Mouse (Mus musculus) heart, embryonic 14.5 days (tissue): ENCODE data around the gene Gm49361. TPM values are rescaled to one million over a fixed set of nuclear protein-coding genes. Genes with fewer than 3 reads are reported as not detected.
"Not testable (repeated sequence)": the region's sequence is repeated elsewhere in the genome, so short reads cannot be mapped to it uniquely, and the experiment has no call there.

Experiments used
- ATAC-seq: fragments of 200-750 bp; cut with Nextera tagmentation; 2 replicates; pipeline ENCODE4 v1.8.0; 2017; ENCODE audit warnings: low read depth, moderate TSS enrichment; ENCODE audit not compliant: insufficient number of reproducible peaks, insufficient read depth, low FRiP score
- H3K27ac ChIP-seq, 2 experiments: fragments of 200-500 bp in 1 of 2; fragments of 300-500 bp in 1 of 2; sonication (generic) in 1 of 2; replicated peaks in 1 of 2; 2 replicates each; pipeline ENCODE4 v1.5.1; 2012 to 2014; ENCODE audit warnings: low read depth in 2 of 2, low read length in 2 of 2, control low read depth in 1 of 2, mild to moderate bottlenecking in 1 of 2, mixed read lengths in 1 of 2; ENCODE audit not compliant: control insufficient read depth in 1 of 2, insufficient read depth in 1 of 2
- H3K27me3 ChIP-seq: fragments of 300-500 bp; sonication (generic); 2 replicates; pipeline ENCODE4 v1.6.1; 2014; ENCODE audit warnings: mild to moderate bottlenecking, low read length, control low read depth; ENCODE audit not compliant: control insufficient read depth, insufficient read depth
- H3K36me3 ChIP-seq: fragments of 300-500 bp; sonication (generic); 2 replicates; pipeline ENCODE4 v1.6.1; 2014; ENCODE audit warnings: mild to moderate bottlenecking, control low read depth, low read length, mixed read lengths; ENCODE audit not compliant: control insufficient read depth, insufficient read depth
- H3K4me1 ChIP-seq, 2 experiments: fragments of 200-500 bp in 1 of 2; fragments of 300-500 bp in 1 of 2; sonication (generic) in 1 of 2; 2 replicates each; pipeline ENCODE4 v1.6.1; 2012 to 2014; ENCODE audit warnings: low read length in 2 of 2, control low read depth in 1 of 2, mixed read lengths in 1 of 2; ENCODE audit not compliant: control insufficient read depth in 2 of 2, insufficient read depth in 2 of 2
- H3K4me2 ChIP-seq: fragments of 300-500 bp; sonication (generic); 2 replicates; pipeline ENCODE4 v1.6.1; 2014; ENCODE audit warnings: mild to moderate bottlenecking, low read length
- H3K4me3 ChIP-seq, 2 experiments: fragments of 200-500 bp in 1 of 2; fragments of 300-500 bp in 1 of 2; sonication (generic) in 1 of 2; 2 replicates each; pipeline ENCODE4 v1.5.1; 2012 to 2014; ENCODE audit warnings: low read length in 2 of 2, mild to moderate bottlenecking in 2 of 2, control low read depth in 1 of 2, low read depth in 1 of 2, moderate library complexity in 1 of 2; ENCODE audit not compliant: control insufficient read depth in 1 of 2, insufficient read depth in 1 of 2
- H3K9ac ChIP-seq: fragments of 300-500 bp; sonication (generic); 2 replicates; pipeline ENCODE4 v1.6.1; 2014; ENCODE audit warnings: mild to moderate bottlenecking, low read length
- H3K9me3 ChIP-seq: fragments of 300-500 bp; sonication (generic); 2 replicates; pipeline ENCODE4 v1.6.1; 2016; ENCODE audit warnings: low read length, control low read depth; ENCODE audit not compliant: control insufficient read depth
- WGBS: fragments of 180-500 bp; shearing (Covaris S2); extraction: QIAGEN DNeasy Blood & Tissue Kit; methylation state at CpG from one replicate; pipeline ENCODE4 v1.1.7; 2014; 5-methylcytosine and 5-hydroxymethylcytosine counted together
- polyA plus RNA-seq: library from polyadenylated mRNA; unstranded; fragments of >200 nt; fragmentation: Nextera tagmentation; extraction: Ambion mirVana; gene quantifications from 2 replicates; pipeline ENCODE4 v1.2.1, GENCODE M21; 2014

Gene Gm49361
- polyA plus RNA-seq, 1 experiment from 2014 or later, result not detected

DNA sequence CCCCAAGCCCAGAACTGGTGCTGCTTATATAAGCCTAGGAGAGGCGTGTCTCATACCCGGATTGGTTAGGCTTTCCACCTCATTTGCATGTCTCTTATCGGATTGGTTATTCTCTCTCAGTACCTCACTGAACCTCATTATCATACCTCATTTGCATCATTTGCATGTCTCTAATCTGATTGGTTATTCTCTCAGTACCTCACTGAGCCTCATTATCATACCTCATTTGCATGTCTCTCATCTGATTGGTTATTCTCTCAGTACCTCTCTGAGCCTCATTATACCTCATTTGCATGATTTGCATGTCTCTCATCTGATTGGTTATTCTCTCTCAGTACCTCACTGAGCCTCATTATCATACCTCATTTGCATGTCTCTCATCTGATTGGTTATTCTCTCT, 89.4 kb downstream of the Gm49361 start:
- not testable (repeated sequence) for H3K36me3 ChIP-seq, H3K4me3 ChIP-seq, H3K9ac ChIP-seq, ATAC-seq, H3K4me2 ChIP-seq, H3K27ac ChIP-seq, H3K9me3 ChIP-seq, H3K27me3 ChIP-seq
- 90% methylated on average over 3 of the region's 3 CpGs for WGBS
- H3K4me1 ChIP-seq, result peaks cover 2 to 10% of the 10 kb centered on the region in 2 experiments; a peak in 3 of 4 replicates

DNA sequence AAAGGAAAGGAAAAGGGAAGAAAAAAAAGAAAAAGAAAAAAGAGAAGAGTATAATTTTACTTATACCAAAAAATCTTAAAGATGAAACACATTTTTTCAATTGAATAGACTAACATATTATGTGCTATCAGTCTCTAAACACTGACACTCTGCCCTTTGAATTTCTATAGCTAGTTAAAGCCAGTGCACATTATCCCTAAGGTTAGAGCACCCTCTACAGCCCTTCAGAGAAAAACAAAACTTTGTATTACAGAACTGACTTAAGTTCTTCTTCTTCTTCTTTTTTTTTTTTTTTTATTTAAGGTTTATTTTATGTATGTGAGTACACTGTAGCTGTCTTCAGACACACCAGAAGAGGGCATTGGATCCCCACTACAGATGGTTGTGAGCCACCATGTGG, 96.4 kb downstream of the Gm49361 start:
- H3K27ac ChIP-seq, result no peak overlapping the region
- no peak for ATAC-seq
- H3K36me3 ChIP-seq, result 0 out of 2 replicates have a peak, but pooled peaks cover 11% of the 10 kb centered on the region
- H3K4me2 ChIP-seq, result no peak overlapping the region
- H3K4me1 ChIP-seq, result peaks cover 3 to 17% of the 10 kb centered on the region in 2 experiments
- H3K9me3 ChIP-seq, result no peaks in the 10 kb centered on the region
- no peak overlapping the region for H3K9ac ChIP-seq
- H3K4me3 ChIP-seq, result no peak overlapping the region
- no peaks in the 10 kb centered on the region for H3K27me3 ChIP-seq

DNA sequence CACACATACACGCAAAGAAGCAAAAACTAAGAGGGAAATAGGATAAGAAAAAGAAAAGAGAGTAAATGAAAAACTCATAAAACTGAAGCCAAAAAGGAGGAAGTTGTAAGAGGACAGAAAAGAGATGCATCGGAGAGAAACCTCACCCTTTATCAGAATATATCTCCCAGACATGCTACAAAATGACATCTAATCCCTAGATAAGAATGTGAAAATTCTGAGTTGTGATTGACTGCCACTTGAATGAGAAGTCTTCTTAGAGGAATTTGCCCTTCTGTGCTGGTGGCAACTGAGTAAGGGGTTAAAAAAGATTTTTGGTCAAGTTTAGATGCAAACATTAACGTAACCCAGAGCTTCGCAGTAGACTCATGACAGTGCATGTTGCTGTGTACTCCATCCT, 99.7 kb downstream of the Gm49361 start:
- Histone ChIP-seq H3K27ac (no peak overlapping the region), H3K4me2 (no peak overlapping the region), H3K36me3 (peaks cover 20% of the 10 kb centered on the region), H3K27me3 (no peaks in the 10 kb centered on the region), H3K4me3 (no peak overlapping the region), H3K9ac (no peak overlapping the region), H3K4me1 (peaks cover 2 to 7% of the 10 kb centered on the region in 2 experiments; a peak in 1 of 4 replicates), H3K9me3 (no peaks in the 10 kb centered on the region)
- 89% methylated on average over 4 of the region's 4 CpGs for WGBS
- no peak for ATAC-seq

DNA sequence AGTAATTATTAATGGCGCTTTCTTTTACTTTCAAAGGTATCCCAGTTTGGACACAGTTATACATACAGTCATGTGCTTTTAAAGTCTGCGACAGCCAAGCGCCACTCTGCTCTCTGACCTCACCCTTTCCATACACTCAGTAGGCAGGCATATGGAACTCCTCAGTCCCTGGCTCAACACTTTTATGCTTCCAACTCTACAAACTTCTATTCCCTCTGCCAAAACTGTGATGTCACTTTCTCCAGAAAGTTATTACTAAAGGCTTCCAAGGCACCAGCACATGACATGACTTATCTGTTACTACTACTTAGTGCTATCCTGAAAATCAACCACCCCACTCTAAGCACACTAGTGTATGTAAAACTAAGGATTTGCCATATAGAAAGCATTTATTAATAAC, 106.8 kb downstream of the Gm49361 start:
- peaks cover 17% of the 10 kb centered on the region for H3K36me3 ChIP-seq
- H3K27ac ChIP-seq, result peak overlapping the region; percentile 20 to 55; a peak in 2 of 4 replicates
- no peak overlapping the region for H3K4me3 ChIP-seq
- peak; percentile 75 for ATAC-seq
- no peaks in the 10 kb centered on the region for H3K9me3 ChIP-seq
- no peak overlapping the region for H3K4me2 ChIP-seq
- no peak overlapping the region for H3K9ac ChIP-seq
- peaks cover under 1 to 9% of the 10 kb centered on the region in 2 experiments for H3K4me1 ChIP-seq
- H3K27me3 ChIP-seq, result no peaks in the 10 kb centered on the region
- 80% methylated on average over 3 of the region's 3 CpGs for WGBS

DNA sequence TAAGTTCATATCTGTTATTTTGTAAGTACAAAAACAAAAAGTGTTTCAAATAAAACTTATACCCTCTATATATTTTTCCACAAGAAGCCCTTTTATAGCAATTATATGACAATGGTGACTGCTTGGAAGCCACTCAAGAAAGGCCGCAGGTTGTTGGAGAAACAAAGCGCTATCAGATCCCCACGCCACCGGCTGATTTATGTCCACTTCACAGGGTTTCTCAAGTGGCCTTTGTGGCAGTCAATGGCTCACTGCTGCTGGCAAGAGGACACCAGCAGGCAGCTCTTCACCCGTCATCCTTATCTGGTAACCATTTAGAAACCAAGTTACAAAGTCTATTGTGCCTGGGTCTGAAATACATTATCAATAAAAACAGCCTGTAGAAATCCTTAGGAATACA, 111.8 kb downstream of the Gm49361 start:
- H3K9me3 ChIP-seq, result no peaks in the 10 kb centered on the region
- no peak overlapping the region for H3K9ac ChIP-seq
- no peak overlapping the region for H3K27ac ChIP-seq
- peaks cover 6 to 23% of the 10 kb centered on the region in 2 experiments for H3K4me1 ChIP-seq
- no peak overlapping the region for H3K4me3 ChIP-seq
- no peaks in the 10 kb centered on the region for H3K27me3 ChIP-seq
- 44% methylated on average over 5 of the region's 5 CpGs for WGBS
- peaks cover under 1% of the 10 kb centered on the region for H3K36me3 ChIP-seq
- H3K4me2 ChIP-seq, result no peak overlapping the region
- ATAC-seq, result no peak

DNA sequence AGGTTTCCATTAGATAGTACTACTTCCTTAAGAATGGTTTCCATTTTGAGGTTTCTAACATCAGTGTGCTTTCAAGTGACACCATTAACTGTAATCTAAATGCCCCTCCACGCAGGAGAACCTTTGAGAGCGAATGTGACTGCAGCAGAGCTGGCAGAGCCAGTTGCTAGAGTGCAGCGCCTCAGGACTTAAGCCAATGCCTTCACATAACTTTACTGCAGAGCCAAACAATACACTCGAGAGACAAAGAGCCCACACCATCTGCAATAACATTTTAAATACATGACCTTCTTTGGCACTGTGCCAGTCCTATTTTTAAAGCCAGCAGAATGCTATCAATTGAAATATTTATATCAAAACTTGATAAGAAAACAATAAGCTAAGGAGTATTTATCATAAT, 116.3 kb downstream of the Gm49361 start:
- peaks cover 41% of the 10 kb centered on the region for H3K36me3 ChIP-seq
- no peak overlapping the region for H3K27ac ChIP-seq
- no peak overlapping the region for H3K9ac ChIP-seq
- no peak overlapping the region for H3K4me2 ChIP-seq
- 19% methylated on average over 4 of the region's 4 CpGs for WGBS
- H3K4me3 ChIP-seq, result no peak overlapping the region
- H3K9me3 ChIP-seq, result no peaks in the 10 kb centered on the region
- ATAC-seq, result no peak
- H3K27me3 ChIP-seq, result no peaks in the 10 kb centered on the region
- H3K4me1 ChIP-seq, result peaks cover 6 to 18% of the 10 kb centered on the region in 2 experiments

DNA sequence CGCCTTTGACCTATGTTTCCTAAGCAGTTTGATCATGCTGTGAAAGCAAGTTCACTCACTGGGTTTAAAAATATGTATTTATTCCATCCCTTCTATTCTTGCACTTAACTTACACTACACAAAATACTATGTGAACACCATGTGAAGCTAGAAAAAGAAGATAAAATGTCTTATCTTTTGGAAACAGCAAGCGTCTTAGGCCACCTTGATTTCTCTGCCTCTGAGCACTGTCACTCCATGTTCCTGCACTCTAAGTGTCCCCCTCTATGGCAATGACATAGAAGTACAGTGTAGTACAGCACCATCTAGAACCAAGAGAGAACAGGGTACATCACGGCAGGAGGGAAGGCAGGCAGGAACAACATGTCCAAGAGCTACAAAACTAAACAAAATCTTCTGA, 123.0 kb downstream of the Gm49361 start:
- H3K4me1 ChIP-seq, result peaks cover 0 to 7% of the 10 kb centered on the region in 2 experiments; a peak in 2 of 4 replicates
- no peak overlapping the region for H3K9ac ChIP-seq
- H3K4me2 ChIP-seq, result no peak overlapping the region
- H3K4me3 ChIP-seq, result no peak overlapping the region
- 67% methylated on average over 3 of the region's 3 CpGs for WGBS
- peaks cover 53% of the 10 kb centered on the region for H3K36me3 ChIP-seq
- H3K27me3 ChIP-seq, result no peaks in the 10 kb centered on the region
- no peaks in the 10 kb centered on the region for H3K9me3 ChIP-seq
- H3K27ac ChIP-seq, result no peak overlapping the region
- no peak for ATAC-seq

DNA sequence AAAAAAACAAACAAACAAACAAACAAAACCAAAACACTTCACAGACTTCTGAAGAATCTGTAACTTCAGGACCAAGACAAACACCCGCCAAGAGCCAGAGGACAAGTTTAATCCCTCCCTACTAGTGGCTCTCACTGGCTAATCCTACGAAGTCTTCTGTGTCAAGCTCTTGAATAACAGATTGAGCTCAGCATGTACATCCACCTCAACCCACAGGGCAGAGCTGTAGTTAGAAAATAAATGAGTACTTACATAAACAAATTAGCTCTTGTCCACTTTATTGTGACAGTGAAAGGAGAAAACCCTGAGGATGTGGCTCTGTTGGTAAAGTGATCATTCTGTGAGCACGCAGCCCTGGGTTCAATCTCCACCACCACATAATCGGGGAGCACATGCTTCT, 124.2 kb downstream of the Gm49361 start:
- peaks cover 0 to 10% of the 10 kb centered on the region in 2 experiments; a peak in 2 of 4 replicates for H3K4me1 ChIP-seq
- ATAC-seq, result no peak
- 88% methylated on average over 4 of the region's 4 CpGs for WGBS

More for the DNA sequence above, 124.2 kb downstream of the Gm49361 start:
- Histone ChIP-seq H3K9ac (no peak overlapping the region), H3K4me2 (no peak overlapping the region), H3K27me3 (no peaks in the 10 kb centered on the region), H3K9me3 (no peaks in the 10 kb centered on the region), H3K27ac (no peak overlapping the region), H3K4me3 (no peak overlapping the region), H3K36me3 (peaks cover 47% of the 10 kb centered on the region)
